Mouse (Mus musculus): Measurements from ENCODE around the gene Fcer1g. TPM values are rescaled to one million over a fixed set of nuclear protein-coding genes. Genes with fewer than 3 reads are reported as not detected.

The Fcer1g gene
- polyA plus RNA-seq, 1 experiment from 2014 or later: 18.4 TPM

DNA sequence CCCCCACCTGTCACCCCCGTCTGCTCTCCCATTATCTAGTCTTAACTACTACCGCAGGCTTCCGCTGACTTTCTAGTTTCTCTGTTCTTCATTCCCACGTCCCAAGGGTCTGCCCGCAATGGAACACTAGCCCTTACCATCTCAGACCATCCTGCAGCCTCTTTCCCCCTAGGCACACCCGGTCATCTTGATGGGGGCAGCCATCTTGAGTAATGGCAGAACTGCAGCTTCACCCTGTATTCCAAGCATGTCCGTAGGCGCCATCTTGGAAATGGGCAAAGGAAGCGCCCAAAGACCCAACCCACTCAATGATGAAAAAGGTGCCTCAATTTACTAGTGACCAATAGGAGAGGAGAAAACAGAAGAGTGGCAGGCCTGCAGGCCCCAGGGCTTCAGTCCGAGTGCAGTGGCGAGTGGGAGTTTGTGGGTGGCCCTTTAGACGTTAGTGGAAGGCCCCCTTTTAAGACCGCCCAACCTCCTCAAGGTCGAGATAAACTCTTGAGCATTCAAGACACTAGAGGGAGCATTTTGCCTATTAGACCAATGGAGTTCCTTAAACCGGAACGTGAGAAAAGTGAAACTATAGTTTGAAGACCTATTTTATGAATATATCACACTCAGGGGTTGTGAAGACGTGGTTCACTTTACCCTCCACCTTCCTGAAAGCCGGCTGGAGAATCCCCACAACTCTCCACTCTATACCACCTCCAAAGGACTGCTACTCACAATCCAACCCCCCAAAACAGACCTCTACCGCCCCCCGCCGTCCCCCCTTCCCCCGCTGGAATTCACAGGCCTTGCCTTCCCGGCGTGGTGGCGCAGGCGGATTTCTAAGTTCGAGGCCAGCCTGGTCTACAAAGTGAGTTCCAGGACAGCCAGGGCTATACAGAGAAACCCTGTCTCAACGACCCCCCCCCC lies 11.7 kb downstream of the Fcer1g start, which contains the start of gene Tomm40l:
Gene Tomm40l (minus strand): TSS at position 277 of the 918 bp plus-strand sequence.
- H3K27ac ChIP-seq (ENCODE audit: low read depth, low read length): peak within 1 kb of the TSS; percentile 42
- 2% methylated on average over 28 of the region's 28 CpGs for WGBS
- no peaks in the 10 kb centered on the region for H3K9me3 ChIP-seq (ENCODE audit: control insufficient read depth, low read length)
- H3K27me3 ChIP-seq (ENCODE audit: control insufficient read depth, insufficient read depth, low read length): no peaks in the 10 kb centered on the region
- peak within 1 kb of the TSS; percentile 81 for H3K4me2 ChIP-seq (ENCODE audit: low read depth, low read length, severe bottlenecking)
- DNase-seq (ENCODE audit: low spot score) (peak; percentile 93), ATAC-seq (replicated peaks; ENCODE audit: low FRiP score) (peak; percentile 97)
- H3K36me3 ChIP-seq (ENCODE audit: control insufficient read depth, insufficient read depth, low read length): no peaks in the 10 kb centered on the region
- H3K4me1 ChIP-seq (replicated peaks; ENCODE audit: control insufficient read depth, insufficient read depth, low read length): peaks cover 2% of the 10 kb centered on the region; the same call in 1 of the 2 replicates
- peak within 1 kb of the TSS; percentile 57 for H3K4me3 ChIP-seq (ENCODE audit: low read depth, low read length)
- peak within 1 kb of the TSS; percentile 65 for H3K9ac ChIP-seq (ENCODE audit: low read length)

DNA sequence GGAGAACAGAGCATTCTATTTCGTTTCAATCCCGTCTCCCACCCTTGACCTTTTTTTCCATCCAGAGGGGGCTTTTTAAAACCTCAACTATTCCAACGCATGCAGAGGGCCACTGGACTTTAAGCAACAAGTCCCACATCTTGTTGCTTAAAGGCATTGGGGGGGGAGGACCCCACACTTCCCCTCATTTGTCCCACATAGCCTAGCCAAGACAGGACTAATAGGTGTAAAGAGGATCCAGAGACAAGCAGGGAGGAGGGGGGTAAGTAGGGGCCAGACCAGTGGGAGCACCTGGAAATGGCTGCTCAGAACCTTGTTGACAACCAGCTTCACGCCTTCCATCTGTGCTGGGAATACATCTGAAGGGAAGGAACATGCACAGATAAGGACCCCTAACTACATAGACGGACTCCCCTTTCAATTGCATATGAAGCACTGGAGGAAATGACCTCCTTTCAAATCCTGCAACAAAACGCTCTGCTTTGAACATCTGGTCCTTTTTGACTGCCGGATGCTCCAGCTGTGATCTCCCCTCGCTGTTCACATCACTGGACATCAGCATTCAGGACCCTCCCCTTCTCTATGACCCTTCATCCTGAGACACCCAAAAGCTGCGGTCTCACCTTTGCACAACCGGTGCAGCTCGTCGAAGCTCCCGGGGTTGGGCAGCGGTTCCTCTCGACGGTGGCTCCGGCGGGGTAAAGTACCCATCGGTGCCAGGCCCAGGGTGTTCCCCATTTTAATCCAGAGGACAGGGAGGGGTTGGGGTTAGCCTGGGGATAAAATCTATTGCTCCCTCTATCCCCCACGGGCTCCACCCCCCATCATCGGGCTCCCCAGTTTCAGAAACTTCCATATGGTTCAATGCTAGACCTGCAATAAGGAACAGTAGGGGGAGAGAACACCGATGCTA lies 12.6 kb downstream of the Fcer1g start:
- H3K9me3 ChIP-seq (ENCODE audit: control insufficient read depth, low read length): no peaks in the 10 kb centered on the region
- H3K4me2 ChIP-seq (ENCODE audit: low read depth, low read length, severe bottlenecking): peak overlapping the region; percentile 81
- H3K27me3 ChIP-seq (ENCODE audit: control insufficient read depth, insufficient read depth, low read length): no peaks in the 10 kb centered on the region
- H3K4me1 ChIP-seq (replicated peaks; ENCODE audit: control insufficient read depth, insufficient read depth, low read length): peaks cover 2% of the 10 kb centered on the region; the same call in 1 of the 2 replicates
- no peak for DNase-seq (ENCODE audit: low spot score)
- peak overlapping the region; percentile 65 for H3K9ac ChIP-seq (ENCODE audit: low read length)
- H3K4me3 ChIP-seq (ENCODE audit: low read depth, low read length): peak overlapping the region; percentile 57
- peak overlapping the region; percentile 6; the same call in 1 of the 2 replicates for H3K27ac ChIP-seq (ENCODE audit: low read depth, low read length)
- WGBS: 7% methylated on average over 22 of the region's 22 CpGs
- no peaks in the 10 kb centered on the region for H3K36me3 ChIP-seq (ENCODE audit: control insufficient read depth, insufficient read depth, low read length)
- ATAC-seq (replicated peaks; ENCODE audit: low FRiP score): peak; percentile 17

DNA sequence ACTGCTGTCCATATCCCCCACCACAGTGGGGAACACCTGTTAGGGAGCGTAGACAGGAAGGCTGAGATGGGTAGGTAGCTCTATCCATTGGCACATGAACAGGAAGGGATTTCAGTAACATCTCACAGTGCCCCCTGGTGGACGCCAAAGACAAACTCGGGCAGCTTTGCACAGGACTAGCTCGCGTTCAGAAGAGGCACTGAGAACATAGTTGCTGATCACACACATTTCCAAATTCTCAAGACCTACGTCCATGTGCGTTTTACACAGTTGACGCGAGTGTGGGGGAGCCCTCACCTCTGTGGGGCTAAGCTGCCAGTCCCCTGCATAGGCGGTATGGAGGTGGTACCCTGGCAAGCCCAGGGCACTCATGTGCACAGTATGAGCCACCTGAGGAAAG lies 13.3 kb downstream of the Fcer1g start:
- Histone ChIP-seq H3K4me1 (replicated peaks; ENCODE audit: control insufficient read depth, insufficient read depth, low read length) (peaks cover 2% of the 10 kb centered on the region; the same call in 1 of the 2 replicates), H3K4me3 (ENCODE audit: low read depth, low read length) (no peak overlapping the region), H3K9me3 (ENCODE audit: control insufficient read depth, low read length) (no peaks in the 10 kb centered on the region), H3K27ac (ENCODE audit: low read depth, low read length) (no peak overlapping the region), H3K27me3 (ENCODE audit: control insufficient read depth, insufficient read depth, low read length) (no peaks in the 10 kb centered on the region), H3K4me2 (ENCODE audit: low read depth, low read length, severe bottlenecking) (peak overlapping the region; percentile 22; the same call in 1 of the 2 replicates), H3K36me3 (ENCODE audit: control insufficient read depth, insufficient read depth, low read length) (no peaks in the 10 kb centered on the region), H3K9ac (ENCODE audit: low read length) (no peak overlapping the region)
- ATAC-seq (replicated peaks; ENCODE audit: low FRiP score) (peak; percentile 28), DNase-seq (ENCODE audit: low spot score) (peak; percentile 91)
- 9% methylated on average over 10 of the region's 10 CpGs for WGBS

DNA sequence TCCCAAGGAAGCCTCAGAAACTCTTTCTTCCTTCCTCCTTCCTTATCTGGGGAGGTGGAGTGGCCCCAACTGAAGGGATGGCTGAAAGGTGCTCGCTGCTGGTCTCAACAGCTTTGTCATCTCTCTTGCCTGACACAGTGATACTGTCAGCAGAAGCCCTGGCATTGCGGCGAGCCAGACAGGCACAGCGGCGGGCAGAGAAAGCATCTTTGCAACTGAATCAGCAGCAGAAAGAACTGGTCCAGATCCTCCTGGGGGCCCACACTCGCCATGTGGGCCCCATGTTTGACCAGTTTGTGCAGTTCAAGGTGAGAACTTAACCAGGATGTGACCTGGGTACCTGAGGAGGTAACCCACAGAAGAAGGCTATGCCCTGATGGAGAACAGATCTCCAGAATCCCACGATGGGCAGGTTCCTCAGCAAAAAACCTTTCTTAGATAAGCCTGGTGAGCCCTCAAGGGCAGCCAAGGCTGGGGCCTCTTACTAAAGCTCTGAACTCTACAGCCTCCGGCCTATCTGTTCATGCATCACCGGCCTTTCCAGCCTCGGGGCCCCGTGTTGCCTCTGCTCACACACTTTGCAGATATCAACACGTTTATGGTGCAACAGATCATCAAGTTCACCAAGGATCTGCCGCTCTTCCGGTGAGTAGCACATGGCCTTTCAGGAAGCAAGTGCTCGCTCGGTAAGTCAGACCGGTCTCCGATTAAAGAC lies 17.8 kb downstream of the Fcer1g start:
- WGBS: 92% methylated on average over 18 of the region's 18 CpGs
- no peak for ATAC-seq (replicated peaks; ENCODE audit: low FRiP score)
- no peak overlapping the region for H3K4me2 ChIP-seq (ENCODE audit: low read depth, low read length, severe bottlenecking)

DNA sequence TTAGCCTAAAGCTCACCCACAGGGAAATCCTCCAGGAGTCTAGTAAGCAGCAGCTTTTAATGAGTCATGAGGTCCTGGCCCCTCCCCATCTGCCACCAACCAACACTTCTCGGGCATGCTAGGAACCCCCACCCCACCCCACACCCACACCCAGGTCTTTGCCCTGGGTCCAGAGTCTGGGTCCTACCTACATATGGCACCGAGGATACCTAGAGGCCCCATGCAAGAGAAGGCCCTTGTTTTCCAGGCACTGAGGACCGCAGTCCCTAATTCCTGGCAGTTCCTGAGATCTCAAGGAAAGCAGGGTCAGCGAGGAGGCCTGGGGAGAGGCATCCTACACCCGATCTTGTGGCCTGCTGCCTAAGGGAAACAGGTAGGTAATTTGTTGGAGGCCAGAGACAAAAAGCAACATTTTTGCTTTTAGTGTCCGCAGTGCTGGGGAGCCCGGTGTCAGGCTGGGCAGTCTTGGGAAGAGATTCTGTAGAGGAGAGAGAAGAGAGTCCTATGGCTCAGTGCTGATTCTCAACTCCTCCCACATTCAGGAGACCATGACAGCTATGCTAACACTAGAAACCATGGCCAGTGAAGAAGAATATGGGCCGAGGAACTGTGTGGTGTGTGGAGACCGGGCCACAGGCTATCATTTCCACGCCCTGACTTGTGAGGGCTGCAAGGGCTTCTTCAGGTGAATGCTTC lies 20.2 kb downstream of the Fcer1g start, which contains the start of gene Nr1i3:
Gene Nr1i3 (plus strand): TSS at position 170 of the 696 bp plus-strand sequence.
- no peak within 1 kb of the TSS for H3K4me3 ChIP-seq (ENCODE audit: low read depth, low read length)
- H3K4me2 ChIP-seq (ENCODE audit: low read depth, low read length, severe bottlenecking): no peak within 1 kb of the TSS
- DNase-seq (ENCODE audit: low spot score): no peak
- no peak within 1 kb of the TSS for H3K9ac ChIP-seq (ENCODE audit: low read length)
- 71% methylated on average over 10 of the region's 10 CpGs for WGBS
- H3K4me1 ChIP-seq (replicated peaks; ENCODE audit: control insufficient read depth, insufficient read depth, low read length): no peaks in the 10 kb centered on the region
- no peaks in the 10 kb centered on the region for H3K27me3 ChIP-seq (ENCODE audit: control insufficient read depth, insufficient read depth, low read length)
- no peaks in the 10 kb centered on the region for H3K9me3 ChIP-seq (ENCODE audit: control insufficient read depth, low read length)
- ATAC-seq (replicated peaks; ENCODE audit: low FRiP score): no peak
- H3K36me3 ChIP-seq (ENCODE audit: control insufficient read depth, insufficient read depth, low read length): no peaks in the 10 kb centered on the region
- no peak within 1 kb of the TSS for H3K27ac ChIP-seq (ENCODE audit: low read depth, low read length)

More for the DNA sequence above, 17.8 kb downstream of the Fcer1g start:
- no peaks in the 10 kb centered on the region for H3K27me3 ChIP-seq (ENCODE audit: control insufficient read depth, insufficient read depth, low read length)
- no peak overlapping the region for H3K9ac ChIP-seq (ENCODE audit: low read length)
- peaks cover 2% of the 10 kb centered on the region; the same call in 1 of the 2 replicates for H3K4me1 ChIP-seq (replicated peaks; ENCODE audit: control insufficient read depth, insufficient read depth, low read length)
- H3K36me3 ChIP-seq (ENCODE audit: control insufficient read depth, insufficient read depth, low read length): no peaks in the 10 kb centered on the region
- DNase-seq (ENCODE audit: low spot score): no peak
- H3K27ac ChIP-seq (ENCODE audit: low read depth, low read length): no peak overlapping the region
- no peak overlapping the region for H3K4me3 ChIP-seq (ENCODE audit: low read depth, low read length)
- no peaks in the 10 kb centered on the region for H3K9me3 ChIP-seq (ENCODE audit: control insufficient read depth, low read length)

DNA sequence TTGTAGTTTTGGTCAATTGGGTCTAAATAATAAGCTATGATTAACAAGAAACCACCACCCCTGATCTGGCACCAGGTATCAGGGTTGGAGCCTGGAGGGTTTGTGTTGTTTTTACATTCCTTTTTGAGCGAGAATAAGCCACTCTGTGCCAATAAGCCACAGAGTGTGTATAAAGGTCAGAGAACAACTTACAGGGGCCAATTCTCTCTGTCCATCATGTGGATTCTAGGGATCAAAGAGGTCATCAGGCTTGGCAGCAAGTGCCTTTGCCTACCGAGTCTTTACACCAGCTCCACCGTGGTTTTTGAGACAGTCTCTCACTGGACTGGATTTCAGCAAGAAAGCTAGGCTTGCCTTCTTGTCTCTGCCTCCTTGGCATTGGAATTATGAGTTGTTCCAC lies 21.3 kb downstream of the Fcer1g start:
- Histone ChIP-seq H3K36me3 (ENCODE audit: control insufficient read depth, insufficient read depth, low read length) (no peaks in the 10 kb centered on the region), H3K9ac (ENCODE audit: low read length) (no peak overlapping the region), H3K27ac (ENCODE audit: low read depth, low read length) (no peak overlapping the region), H3K9me3 (ENCODE audit: control insufficient read depth, low read length) (no peaks in the 10 kb centered on the region), H3K4me2 (ENCODE audit: low read depth, low read length, severe bottlenecking) (no peak overlapping the region), H3K4me3 (ENCODE audit: low read depth, low read length) (no peak overlapping the region), H3K4me1 (replicated peaks; ENCODE audit: control insufficient read depth, insufficient read depth, low read length) (no peaks in the 10 kb centered on the region), H3K27me3 (ENCODE audit: control insufficient read depth, insufficient read depth, low read length) (no peaks in the 10 kb centered on the region)
- DNase-seq (ENCODE audit: low spot score) (no peak), ATAC-seq (replicated peaks; ENCODE audit: low FRiP score) (no peak)
- WGBS: 63% methylated on average over 3 of the region's 3 CpGs

DNA sequence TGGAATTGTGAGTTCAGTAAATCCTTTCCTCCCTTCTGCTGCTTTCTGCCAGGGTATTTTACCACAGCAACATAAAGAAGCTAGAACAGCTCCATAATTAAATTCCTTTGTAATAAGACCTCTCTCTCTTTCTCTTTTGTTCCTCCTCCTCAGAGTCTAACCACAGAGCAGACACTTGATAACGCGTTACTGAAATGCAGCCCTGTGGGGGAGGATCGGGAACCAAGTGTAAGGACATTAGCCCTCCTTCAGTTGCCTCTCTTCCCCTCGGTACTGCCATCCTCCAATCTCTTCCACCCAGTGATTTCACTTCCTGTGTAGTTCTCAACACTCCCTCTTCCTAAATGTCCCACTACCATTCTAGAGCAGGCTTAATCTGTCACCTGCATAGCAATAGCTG lies 24.8 kb downstream of the Fcer1g start:
- no peaks in the 10 kb centered on the region for H3K36me3 ChIP-seq (ENCODE audit: control insufficient read depth, insufficient read depth, low read length)
- no peaks in the 10 kb centered on the region for H3K9me3 ChIP-seq (ENCODE audit: control insufficient read depth, low read length)
- no peak overlapping the region for H3K27ac ChIP-seq (ENCODE audit: low read depth, low read length)
- ATAC-seq (replicated peaks; ENCODE audit: low FRiP score) (no peak), DNase-seq (ENCODE audit: low spot score) (no peak)
- H3K4me1 ChIP-seq (replicated peaks; ENCODE audit: control insufficient read depth, insufficient read depth, low read length): no peaks in the 10 kb centered on the region
- 19% methylated on average over 4 of the region's 4 CpGs for WGBS
- H3K9ac ChIP-seq (ENCODE audit: low read length): no peak overlapping the region
- H3K27me3 ChIP-seq (ENCODE audit: control insufficient read depth, insufficient read depth, low read length): no peaks in the 10 kb centered on the region
- H3K4me2 ChIP-seq (ENCODE audit: low read depth, low read length, severe bottlenecking): no peak overlapping the region
- H3K4me3 ChIP-seq (ENCODE audit: low read depth, low read length): no peak overlapping the region

Data from forebrain, embryonic 11.5 days (tissue).